Mouse (Mus musculus) lung, postnatal 0 days (tissue): ENCODE results near the gene Nkg7. TPM values are rescaled to one million over a fixed set of nuclear protein-coding genes. Genes with fewer than 3 reads are reported as not detected.
A peak's percentile ranks its signal among the peaks of the same experiment; 100 is the strongest.

Experiments used
- ATAC-seq: fragments of 200-750 bp; cut with Nextera tagmentation; 2 replicates; pipeline ENCODE4 v1.8.0; 2017; ENCODE audit warnings: moderate library complexity
- DNase-seq: peaks from one replicate; pipeline ENCODE4 v3.0.0-alpha.2; 2016; ENCODE audit warnings: low spot score
- H3K27ac ChIP-seq: fragments of 300-500 bp; sonication (generic); 2 replicates; pipeline ENCODE4 v1.5.1; 2014; ENCODE audit warnings: antibody characterized with exemption, mild to moderate bottlenecking, low read length, mixed read lengths
- H3K27me3 ChIP-seq: fragments of 300-500 bp; sonication (generic); replicated peaks from 2 replicates; pipeline ENCODE4 v1.6.1; 2014; ENCODE audit warnings: low read length, mixed read lengths; ENCODE audit not compliant: insufficient read depth
- H3K36me3 ChIP-seq: fragments of 300-500 bp; sonication (generic); 2 replicates; pipeline ENCODE4 v1.6.1; 2014; ENCODE audit warnings: low read length, mixed read lengths; ENCODE audit not compliant: insufficient read depth
- H3K4me1 ChIP-seq: fragments of 300-500 bp; sonication (generic); 2 replicates; pipeline ENCODE4 v1.6.1; 2014; ENCODE audit warnings: antibody characterized with exemption, low read depth, low read length, mixed read lengths; ENCODE audit not compliant: insufficient read depth
- H3K4me2 ChIP-seq: fragments of 300-500 bp; sonication (generic); replicated peaks from 2 replicates; pipeline ENCODE4 v1.6.1; 2014; ENCODE audit warnings: low read depth, mild to moderate bottlenecking, low read length, moderate library complexity, mixed read lengths
- H3K4me3 ChIP-seq: fragments of 300-500 bp; sonication (generic); 2 replicates; pipeline ENCODE4 v1.5.1; 2014; ENCODE audit warnings: low read depth, low read length
- H3K9ac ChIP-seq: fragments of 300-500 bp; sonication (generic); replicated peaks from 2 replicates; pipeline ENCODE4 v1.6.1; 2014; ENCODE audit warnings: low read depth, mild to moderate bottlenecking
- H3K9me3 ChIP-seq: fragments of 300-500 bp; sonication (generic); 2 replicates; pipeline ENCODE4 v1.6.1; 2016; ENCODE audit warnings: low read length, mixed read lengths
- CTCF ChIP-seq: IDR thresholded peaks from 2 replicates; pipeline ENCODE4 v1.5.1; 2016; ENCODE audit warnings: antibody characterized with exemption, mild to moderate bottlenecking
- EP300 ChIP-seq: IDR thresholded peaks from 2 replicates; pipeline ENCODE4 v1.6.1; 2016; ENCODE audit warnings: antibody characterized with exemption, mild to moderate bottlenecking, control low read depth
- WGBS: fragments of 180-500 bp; shearing (Covaris S2); extraction: QIAGEN DNeasy Blood & Tissue Kit; methylation state at CpG from one replicate; pipeline ENCODE4 v1.1.7; 2014; 5-methylcytosine and 5-hydroxymethylcytosine counted together
- microRNA-seq: library from miRNA; unstranded; fragments of <30 nt; microRNA quantifications from one replicate; pipeline ENCODE4, GENCODE M21; 2016
- polyA plus RNA-seq: library from polyadenylated mRNA; unstranded; fragments of >200 nt; fragmentation: Nextera tagmentation; extraction: Ambion mirVana; gene quantifications from 2 replicates; pipeline ENCODE4 v1.2.1, GENCODE M21; 2015

The Nkg7 gene
- polyA plus RNA-seq, 1 experiment from 2014 or later = 2.6 TPM

DNA sequence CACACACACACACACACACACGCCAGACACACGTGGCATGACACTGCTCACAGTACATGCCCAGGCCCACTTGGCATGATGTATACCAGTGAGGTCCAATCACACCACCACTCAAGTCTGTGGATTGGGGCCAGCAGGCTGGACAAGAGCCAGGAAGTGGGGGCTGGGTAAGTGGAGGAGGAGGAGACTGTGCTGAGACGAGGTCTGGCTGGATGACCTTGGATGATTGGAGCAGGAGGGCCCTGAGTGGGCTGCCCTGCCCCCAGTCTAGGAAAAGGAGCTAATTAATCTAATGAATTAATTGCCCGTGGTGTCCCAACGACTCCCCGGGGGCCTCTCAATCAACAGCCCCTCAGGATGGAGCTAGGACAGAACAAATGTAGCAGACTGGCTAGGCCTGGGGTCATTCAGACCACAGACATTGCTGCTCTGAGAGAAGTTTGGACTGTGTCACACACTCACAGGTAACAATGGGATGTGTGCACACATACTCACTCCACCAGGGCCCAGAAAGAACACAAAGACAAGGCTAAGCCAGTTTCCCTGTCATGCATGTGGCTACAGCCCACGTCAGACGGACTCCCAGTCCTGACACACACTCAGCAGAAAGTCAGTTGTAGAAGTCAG is 45.3 kb downstream of the Nkg7 start:
- TF ChIP-seq EP300 (no peak), CTCF (no peak)
- Histone ChIP-seq H3K36me3 (no peaks in the 10 kb centered on the region), H3K4me3 (no peak overlapping the region), H3K9me3 (no peaks in the 10 kb centered on the region), H3K4me1 (no peaks in the 10 kb centered on the region), H3K27ac (no peak overlapping the region), H3K4me2 (no peak overlapping the region), H3K27me3 (no peaks in the 10 kb centered on the region), H3K9ac (no peak overlapping the region)
- peak; percentile 33; the same call in 1 of the 2 replicates for ATAC-seq
- no peak for DNase-seq
- 45% methylated on average over 8 of the region's 8 CpGs for WGBS

DNA sequence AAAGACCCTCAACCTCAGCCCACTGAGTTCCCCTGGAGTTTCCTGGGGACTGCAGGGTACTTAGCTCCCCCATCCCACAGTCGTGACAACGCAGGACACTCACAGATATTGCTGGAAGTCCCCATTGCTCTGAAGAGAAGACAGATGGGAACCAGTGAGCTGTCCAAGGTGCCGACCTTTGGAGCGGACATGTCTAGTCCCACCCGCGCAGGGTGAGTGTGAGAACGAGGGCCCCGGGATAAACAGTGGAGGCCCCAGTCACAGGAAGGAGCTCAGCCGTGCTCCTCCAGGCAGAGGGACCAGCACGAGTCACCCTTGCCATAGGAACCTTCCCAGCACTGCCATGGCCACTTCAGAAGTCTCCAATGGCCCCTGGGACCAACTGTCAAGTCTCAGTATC is 46.4 kb downstream of the Nkg7 start:
- 1% methylated on average over 10 of the region's 10 CpGs for WGBS
- no peak for ATAC-seq
- H3K4me2 ChIP-seq = no peak overlapping the region

More for the DNA sequence above, 46.4 kb downstream of the Nkg7 start:
- Histone ChIP-seq H3K9ac (no peak overlapping the region), H3K36me3 (no peaks in the 10 kb centered on the region), H3K27me3 (no peaks in the 10 kb centered on the region), H3K4me1 (no peaks in the 10 kb centered on the region), H3K27ac (no peak overlapping the region), H3K4me3 (no peak overlapping the region), H3K9me3 (no peaks in the 10 kb centered on the region)
- DNase-seq = no peak
- TF ChIP-seq EP300 = no peak
- no peak for TF ChIP-seq CTCF

Small RNAs within 50 kb of the gene (microRNA-seq; reads per million reads assigned to microRNA genes)
- gene Mir7051 = not detected

Other genes starting within 250 kb of the Nkg7 start
- 9.7 and 10.5 TPM in 2 replicates for gene Zfp715, start 123.8 kb upstream of the Nkg7 start, polyA plus RNA-seq
- gene Siglecf, start 85.7 kb upstream of the Nkg7 start, polyA plus RNA-seq = 0.88 and 0.98 TPM in 2 replicates
- 0.43 and 0.48 TPM in 2 replicates for gene Siglecg, start 28.9 kb upstream of the Nkg7 start, polyA plus RNA-seq
- gene Lim2, start 9.4 kb upstream of the Nkg7 start, polyA plus RNA-seq = not detected in 2 replicates
- gene Cldnd2, start 3.7 kb downstream of the Nkg7 start, polyA plus RNA-seq = 0.21 TPM in 1 of 2 replicates, not detected in the other
- 356 and 377 TPM in 2 replicates for gene Etfb, start 7.0 kb downstream of the Nkg7 start, polyA plus RNA-seq
- gene Gm45233, start 7.1 kb downstream of the Nkg7 start, polyA plus RNA-seq = 0.35 TPM in 1 of 2 replicates, not detected in the other
- gene Vsig10l, start 26.1 kb downstream of the Nkg7 start, polyA plus RNA-seq = 5.0 TPM in 2 replicates
- gene Iglon5, start 53.0 kb downstream of the Nkg7 start, polyA plus RNA-seq = 0.05 TPM in 1 of 2 replicates, not detected in the other
- gene 4931406B18Rik, start 68.9 kb downstream of the Nkg7 start, polyA plus RNA-seq = not detected in 2 replicates
- gene Cd33, start 107.4 kb downstream of the Nkg7 start, polyA plus RNA-seq = 5.0 and 6.2 TPM in 2 replicates
- 1.7 and 1.8 TPM in 2 replicates for gene Zfp658, start 125.2 kb downstream of the Nkg7 start, polyA plus RNA-seq
- gene Zfp719, start 142.5 kb downstream of the Nkg7 start, polyA plus RNA-seq = 5.7 and 6.0 TPM in 2 replicates
- gene Zfp819, start 170.1 kb downstream of the Nkg7 start, polyA plus RNA-seq = 0.08 and 0.27 TPM in 2 replicates
- gene Ceacam18, start 197.6 kb downstream of the Nkg7 start, polyA plus RNA-seq = 0.07 and 0.08 TPM in 2 replicates
- gene Siglece, start 223.1 kb downstream of the Nkg7 start, polyA plus RNA-seq = 3.2 and 4.0 TPM in 2 replicates
- gene Ctu1, start 234.9 kb downstream of the Nkg7 start, polyA plus RNA-seq = 8.5 and 9.0 TPM in 2 replicates